Mouse (Mus musculus) cerebellum, postnatal 36 days (tissue): Measurements from ENCODE around the gene Mtfr1l.

ENCODE experiments used
- DNase-seq, 2 experiments: peaks; one replicate each; pipeline ENCODE4 v3.0.0; 2021 to 2022; ENCODE audit warnings: mixed read lengths in 2 of 2

Mtfr1l gene

DNA sequence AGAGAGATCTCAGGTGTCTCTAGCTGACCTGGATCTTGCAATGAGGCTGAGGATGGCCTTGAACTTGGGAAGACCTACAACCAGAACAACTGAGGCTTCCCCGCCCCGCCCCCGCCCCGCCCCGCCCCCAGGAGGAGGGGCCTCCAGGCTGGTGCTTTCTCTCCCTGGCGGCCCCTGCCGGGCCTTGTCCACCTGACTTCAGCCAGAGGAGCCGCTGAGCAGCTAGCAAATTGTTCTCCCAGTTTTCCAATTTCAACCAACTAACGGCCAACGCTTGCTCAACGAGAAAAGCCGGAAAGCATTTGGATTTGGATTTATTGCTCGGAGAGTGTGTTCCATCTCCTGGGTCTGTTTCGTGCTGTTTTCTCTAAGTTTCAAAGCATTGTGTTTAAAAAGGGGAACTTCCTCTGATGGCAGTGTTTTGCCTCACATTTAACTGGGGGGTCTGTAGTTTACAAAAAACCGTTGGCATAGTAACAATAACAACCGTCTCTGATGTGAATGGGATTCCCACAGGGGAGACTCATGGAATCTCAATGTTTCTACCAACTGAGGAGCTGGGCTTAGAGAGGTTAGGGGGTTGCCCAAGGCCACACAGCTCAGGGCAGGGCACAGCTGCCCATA lies 22.6 kb upstream of the Mtfr1l start:
- DNase-seq = no peak

DNA sequence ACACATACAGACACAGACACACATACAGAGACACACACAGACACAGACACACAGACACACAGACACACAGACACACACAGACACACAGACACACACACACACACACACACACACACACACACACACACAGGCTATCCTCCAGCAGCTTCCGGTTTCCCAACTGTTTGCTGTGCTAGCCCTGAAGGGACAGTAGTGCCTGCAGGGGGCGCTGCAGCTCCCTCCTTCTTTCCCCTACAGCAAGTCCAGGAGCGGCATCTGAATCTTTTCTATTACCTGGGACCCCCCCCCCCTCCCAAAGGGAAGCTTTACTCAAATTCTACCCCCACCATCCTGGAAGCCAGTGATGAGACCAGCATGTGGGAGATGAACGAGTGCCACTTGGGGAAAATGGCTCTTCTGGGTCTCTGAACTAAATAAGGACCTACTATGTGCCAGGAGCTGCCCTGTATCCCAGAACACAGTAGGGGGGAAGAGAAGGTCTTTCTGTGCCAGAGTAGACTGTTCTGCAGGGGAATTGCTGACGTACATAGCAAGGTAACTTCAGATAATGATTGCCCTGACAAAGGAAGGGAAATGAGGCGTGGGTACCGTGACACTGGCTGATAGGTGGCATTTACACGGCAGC lies 20.9 kb upstream of the Mtfr1l start:
- DNase-seq = peak; percentile 53 to 65

DNA sequence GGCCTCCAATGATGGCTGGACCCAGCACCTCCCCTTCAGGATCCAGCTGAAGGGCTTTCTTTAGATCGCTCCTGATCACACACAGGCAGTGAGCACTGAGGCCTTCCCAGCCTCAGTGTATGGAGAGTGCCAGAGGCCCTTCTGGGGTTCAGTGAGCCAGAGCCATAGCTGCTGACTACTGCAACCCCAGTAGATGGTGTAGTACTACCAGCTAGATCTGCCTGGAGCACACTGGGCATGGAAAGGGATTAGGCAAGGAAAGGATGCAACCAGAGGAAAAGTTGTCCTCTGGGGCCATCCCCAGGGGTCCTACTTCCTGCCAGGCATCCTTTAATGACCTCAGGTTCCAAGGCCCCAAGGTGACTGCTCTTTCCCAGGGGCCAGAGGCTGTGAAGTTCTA lies 18.4 kb upstream of the Mtfr1l start:
- no peak for DNase-seq

DNA sequence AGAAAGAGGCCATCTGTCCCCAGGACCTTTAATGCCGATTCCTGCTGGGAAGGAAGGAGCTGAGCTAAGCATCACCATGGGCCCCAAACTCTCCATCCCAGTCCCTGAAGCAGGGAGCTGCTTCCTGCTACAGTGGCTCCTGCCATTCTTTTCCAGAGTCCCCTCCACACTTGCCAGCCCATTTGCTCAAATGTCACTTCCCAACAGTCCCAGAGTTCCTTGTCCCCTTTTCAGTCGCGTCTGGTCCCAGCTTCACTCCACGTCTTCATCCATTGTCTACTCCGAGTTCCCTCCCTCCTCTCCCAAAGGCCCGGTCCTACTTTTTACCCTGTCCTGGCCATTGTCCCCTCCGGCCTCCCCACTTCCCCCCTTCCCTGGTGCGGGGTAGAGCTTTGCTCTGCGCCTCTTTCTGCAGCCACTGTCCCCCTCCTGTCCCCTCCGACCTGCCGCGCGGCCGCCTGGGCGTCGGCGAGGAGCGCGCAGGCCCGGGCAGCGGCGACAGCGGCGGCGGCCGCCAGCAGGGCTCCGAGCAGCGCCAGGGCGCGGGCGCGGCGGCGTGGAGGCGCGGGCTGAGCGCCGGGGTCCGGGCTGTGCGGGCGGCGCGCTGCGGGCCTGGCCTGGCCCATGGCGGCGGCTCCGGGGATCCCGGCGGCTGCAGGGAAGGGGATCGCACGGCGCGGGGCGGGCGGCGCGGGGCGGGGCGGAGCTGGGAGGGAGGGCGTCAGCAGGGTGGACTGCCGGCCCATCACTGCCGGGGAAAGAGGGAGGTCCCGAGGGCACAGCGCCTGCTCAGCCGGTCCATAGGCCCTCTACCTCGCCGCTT lies 16.5 kb upstream of the Mtfr1l start, which contains the start of gene Selenon:
Gene Selenon, minus strand, starts transcription at position 673 of the 823 bp plus-strand sequence.
- DNase-seq = peak; percentile 59 to 73

DNA sequence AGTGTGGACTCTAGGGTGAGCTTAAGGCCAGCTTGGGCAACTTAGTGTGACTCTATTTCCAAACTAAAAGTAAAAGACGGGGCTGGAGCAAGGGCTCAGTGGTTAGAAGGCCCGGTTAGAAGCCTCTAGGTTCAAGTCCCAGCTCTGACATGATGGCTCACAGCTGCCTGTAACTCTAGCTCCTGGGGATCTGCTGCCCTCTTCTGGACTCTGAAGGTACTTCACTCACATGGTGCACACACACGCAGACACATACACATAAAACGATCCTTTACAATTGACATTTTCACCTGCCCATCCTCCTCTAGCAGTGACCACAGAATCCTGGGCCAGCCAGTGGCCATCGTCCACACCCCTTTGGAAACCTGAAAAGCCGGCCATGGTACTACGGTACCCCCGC lies 14.7 kb upstream of the Mtfr1l start:
- DNase-seq = no peak

DNA sequence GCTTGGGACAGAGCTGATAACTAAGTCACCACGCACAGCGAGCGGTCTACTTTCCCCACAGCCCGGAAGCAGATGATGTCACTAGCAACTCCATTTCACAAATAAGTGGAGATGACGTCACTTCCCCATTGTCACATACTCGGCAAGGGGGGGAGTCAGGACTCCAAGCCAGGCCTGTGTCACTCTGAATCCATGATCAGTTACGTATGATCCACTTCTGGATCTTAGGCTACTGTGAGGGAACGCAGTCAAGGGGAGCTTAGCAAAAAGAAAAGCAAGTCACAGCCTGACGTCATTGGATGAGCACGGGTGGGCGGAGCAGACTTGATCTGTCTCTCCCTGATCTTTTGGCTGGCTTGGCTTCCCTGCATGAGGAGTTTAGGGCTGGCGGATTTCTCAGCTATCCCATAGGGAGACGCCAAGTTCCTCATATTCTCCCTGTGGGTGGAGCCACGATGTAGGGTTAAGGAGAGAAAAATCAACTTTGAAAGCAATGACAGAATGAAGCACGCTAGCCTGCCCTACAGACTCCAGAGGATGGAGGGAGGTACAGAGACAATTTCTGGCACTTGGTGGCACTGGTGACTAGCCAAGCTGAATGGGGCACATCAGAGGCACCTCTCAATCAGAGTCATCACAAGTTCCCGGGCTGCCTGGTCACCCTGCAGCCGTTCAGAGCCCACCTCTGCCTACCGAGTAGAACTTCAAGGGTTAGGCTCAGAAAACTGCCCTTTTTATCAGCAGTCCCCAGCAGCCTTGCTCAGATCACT lies 13.2 kb upstream of the Mtfr1l start:
- DNase-seq = no peak

DNA sequence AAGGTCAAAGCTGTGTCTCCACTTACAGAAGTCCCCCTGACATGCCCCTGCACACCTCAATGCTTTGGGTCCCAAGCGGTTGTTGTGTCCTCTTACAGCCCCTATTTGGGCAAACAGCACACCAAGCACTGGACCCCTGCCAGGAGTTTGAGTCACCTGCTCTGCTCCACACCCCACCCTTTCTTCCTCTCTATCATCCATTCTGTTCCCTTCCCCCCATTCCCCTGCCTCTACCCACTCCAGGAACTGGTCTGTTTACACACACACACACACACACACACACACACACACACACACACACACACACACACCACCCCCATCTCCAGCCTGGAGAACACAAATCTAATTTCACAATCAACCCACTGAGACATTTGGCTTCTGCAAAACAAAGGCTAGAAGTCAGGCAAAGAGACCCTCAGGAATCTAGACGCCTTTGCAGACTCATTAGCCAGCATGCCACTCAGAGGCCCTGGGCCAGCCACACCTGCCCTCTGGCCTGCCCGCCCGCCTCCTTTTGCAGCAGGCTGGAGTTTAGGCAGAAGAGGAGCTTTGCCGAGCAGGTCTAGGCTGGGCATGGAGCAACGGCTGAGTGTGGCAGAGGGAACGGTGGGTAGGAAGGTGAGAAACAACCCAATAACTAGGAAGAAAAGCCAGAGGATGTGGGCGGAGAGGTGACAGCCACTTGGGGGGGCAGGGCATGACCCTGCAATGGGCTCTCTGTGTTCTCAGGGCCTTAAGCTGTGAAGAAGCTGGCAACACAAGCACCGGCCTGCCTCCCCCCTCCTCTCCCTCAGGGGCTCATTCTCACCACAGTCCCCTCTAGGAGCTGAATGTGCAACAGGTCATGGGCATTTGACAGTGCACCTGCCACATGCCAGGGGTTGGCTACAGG lies 11.9 kb upstream of the Mtfr1l start:
- DNase-seq = peak; percentile 61

DNA sequence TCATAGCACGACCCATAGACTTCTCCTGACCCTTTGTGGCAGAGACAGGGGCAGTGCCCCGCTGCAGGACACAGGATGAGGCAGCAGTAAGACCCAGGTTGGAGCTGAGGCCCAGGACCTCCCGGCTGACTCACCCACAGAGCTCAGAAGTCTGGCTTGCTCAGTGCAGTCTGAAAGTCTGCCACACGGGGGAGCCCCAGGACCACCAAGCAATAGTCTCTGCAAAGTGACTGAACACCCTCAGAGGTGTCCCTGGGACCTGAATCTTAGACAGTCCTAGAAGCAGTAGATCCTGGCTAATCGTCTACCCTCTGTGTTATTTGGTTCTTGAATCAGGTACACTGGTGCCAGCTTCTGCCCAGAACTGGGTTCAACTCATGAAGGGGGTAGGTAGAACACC lies 8.1 kb upstream of the Mtfr1l start:
- DNase-seq = peak; percentile 97 to 99

DNA sequence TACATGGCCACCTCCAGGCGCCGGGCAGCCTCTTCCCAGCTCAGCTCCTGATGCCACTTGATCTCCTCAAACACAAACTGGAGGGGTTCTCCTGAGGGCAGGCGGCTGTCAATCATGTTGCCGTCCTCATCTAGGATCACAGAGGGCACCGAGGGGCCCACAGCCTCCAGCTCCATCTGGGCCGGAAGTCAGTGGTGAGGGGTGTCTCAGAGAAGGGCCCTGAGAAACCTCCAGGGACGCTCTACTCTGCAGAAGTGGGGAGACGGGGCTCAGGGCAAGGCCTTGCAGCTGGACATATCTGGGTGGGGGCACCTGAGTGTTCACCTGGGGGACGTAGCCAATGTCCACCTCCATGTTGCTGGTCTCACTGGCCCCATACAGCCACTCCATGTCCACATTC lies 7.5 kb upstream of the Mtfr1l start:
- DNase-seq = no peak

DNA sequence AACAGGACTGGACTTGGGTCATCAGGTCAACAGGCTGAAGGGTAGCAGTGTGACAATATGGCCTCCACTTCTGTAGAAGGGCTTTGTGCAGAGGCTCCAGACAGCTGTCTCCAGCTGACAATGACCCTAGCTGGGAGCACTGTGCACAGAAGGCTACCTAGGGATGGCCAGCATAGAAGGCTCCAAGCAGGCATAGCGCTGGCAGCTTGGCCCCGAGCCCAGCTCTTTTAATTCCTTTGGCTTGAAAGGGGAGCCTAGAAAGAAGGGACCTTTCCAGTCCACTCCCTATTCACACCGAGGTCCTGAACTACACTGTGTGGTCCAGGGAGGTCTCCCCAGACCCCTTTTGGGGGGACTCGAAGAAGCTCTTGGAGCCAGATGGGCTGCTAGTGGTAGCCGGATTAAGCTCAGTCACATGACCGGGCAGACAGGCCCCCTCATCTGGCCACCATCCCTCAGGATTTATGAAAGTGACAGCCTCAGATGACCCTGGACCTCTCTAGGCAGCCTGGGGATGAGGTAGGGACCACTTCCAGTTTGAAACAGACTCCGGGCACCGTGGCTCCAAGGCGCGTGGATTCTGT lies 3.9 kb upstream of the Mtfr1l start:
- no peak for DNase-seq

DNA sequence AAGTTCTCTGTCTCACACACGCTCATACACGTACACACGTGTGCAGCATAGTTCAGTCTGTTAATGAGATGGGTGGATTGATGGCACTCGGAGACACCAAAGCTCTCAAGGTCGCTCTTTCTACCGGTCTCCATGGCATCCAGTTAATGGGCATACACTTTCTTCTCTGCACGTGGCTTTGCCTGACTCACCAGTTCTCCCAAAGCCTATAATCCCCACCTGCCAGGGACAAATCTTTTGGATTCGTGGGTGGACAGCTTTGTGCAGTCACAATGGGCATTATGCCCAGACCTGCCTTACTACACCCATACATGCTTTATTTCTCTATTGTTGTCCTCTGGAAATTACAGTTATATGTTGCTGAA lies 582 bp upstream of the Mtfr1l start:
- no peak for DNase-seq

DNA sequence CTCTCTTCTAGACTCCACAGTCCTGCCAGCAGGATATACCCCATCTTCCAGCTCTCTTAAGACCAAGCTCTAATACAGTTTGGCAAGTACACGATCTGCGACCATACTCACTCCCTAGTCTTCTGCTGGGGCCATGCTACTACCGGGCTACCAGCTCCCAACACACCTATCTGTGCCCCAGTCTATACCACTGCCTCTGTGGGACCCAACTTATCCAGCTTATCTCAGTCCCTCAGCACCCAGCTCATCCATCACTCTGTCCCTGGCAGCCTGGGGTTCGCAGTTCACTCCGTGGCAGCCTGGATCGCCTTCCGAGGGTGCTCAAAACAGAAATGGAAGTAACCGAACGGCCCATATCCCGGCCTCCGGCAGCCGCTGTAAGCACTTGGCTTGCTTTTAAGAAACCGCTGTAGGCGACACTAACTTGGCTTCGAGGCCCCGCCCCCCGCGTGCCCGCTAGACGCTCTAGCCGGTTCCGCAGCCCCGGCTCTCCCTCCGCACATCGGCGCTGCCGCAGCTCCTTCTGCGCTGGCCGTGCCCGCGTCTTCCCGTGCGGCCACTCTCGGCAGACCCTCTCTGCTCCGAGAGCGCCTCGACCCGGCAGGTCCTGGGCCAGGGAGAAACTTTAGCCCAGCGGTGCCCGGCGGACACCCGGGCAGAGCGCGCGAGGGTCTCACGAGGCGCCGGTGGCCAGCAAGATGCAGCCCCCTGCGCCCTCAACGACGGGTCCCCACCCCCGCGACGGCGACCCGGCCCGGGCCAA lies 882 bp downstream of the Mtfr1l start:
- DNase-seq = peak in 1 of 2 experiments; percentile 57

DNA sequence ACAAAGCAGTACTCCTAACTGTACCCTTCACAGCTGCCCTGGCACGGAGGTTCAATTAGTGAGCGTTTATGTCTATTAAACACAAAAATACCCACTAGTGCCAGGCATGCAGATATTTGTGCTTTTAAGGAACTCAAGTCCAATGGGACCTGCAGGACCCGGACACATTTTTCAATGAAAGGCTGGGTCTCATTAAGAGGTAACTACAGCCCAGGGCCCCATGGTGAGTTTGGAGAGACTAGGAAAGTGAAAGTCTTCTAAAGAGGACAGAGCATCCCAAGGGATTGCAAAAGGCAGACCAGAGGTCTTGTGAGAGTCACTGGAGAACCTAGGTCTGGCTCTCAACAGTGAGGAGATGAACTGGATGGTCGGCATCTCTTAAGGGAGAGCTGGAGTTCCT lies 1.8 kb downstream of the Mtfr1l start:
- no peak for DNase-seq

DNA sequence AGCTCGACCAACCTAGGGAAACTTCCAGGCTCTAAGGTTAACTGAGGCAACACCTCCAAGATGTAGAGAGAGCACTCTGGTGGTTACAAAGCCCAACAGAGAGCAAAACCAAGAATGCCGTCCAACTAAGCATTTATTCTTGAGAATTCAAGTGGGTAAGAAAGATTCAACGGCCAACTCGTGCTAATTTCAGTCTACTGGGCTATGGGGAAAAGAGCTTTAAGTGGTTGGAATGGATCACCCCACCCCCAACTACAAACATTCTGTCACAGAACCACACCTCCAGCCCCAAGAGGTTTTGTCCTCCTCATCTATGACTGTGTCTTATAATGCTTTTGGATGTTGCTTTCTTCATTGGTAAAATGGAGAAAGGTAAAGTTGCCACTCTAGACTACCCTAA lies 2.3 kb downstream of the Mtfr1l start:
- DNase-seq = no peak

DNA sequence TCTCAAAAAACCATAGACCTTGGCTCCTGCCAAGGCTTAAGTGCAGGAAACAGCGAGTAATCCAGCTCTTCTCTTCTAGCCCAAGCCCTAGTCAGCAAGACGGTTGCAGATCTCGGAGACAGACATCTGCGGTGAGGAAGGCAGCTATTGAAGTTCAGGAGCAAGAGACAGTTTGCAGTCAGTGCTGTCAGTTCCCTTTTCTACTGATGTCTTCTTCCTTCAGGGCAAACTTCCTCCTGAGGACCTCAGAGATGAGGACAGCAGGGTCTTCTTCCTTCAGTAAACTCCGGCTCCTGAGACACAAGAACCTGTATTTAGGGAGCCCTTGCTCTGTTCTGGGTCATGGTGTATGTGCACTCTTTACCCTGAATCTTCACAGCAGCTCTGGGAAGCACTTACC lies 9.0 kb downstream of the Mtfr1l start:
- DNase-seq = no peak

DNA sequence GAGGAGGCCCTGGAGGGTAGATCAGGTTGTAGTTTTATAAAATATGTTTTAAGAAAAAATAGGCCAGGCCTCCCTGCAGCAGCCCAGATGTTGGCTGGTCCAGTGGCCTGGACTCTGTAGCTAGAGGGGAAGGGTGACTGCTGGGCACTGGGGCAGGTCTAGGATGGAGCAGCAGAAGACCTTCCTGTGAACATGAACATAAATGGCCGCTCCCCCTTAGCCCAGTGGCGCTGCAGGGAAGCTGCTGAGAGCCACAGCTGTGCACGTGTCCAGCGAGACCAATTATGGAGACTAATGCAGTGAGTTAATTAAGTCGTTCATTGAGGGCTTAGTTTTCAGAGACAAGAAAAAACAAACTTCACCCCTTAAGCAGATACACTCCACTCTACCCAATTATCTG lies 9.4 kb downstream of the Mtfr1l start:
- no peak for DNase-seq

DNA sequence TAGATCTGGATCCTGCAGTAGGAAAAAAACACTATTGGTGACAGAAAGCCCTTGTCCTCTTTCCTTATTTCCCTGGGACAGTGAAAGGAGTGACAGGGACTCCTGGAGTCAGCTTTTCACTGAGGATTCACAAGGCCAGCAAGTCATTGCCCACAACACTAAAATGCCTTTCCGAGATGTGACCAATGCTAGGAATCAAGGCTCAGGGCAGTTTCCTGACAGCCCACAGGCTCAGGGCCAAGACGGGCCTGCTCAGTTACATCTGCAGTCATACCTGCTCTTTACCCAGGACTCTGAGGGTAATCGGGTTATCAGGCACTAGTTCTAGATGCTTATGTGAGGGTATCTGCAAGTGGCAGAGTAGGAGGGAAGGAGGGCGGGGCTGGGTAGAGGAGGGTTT lies 11.7 kb downstream of the Mtfr1l start:
- no peak for DNase-seq

DNA sequence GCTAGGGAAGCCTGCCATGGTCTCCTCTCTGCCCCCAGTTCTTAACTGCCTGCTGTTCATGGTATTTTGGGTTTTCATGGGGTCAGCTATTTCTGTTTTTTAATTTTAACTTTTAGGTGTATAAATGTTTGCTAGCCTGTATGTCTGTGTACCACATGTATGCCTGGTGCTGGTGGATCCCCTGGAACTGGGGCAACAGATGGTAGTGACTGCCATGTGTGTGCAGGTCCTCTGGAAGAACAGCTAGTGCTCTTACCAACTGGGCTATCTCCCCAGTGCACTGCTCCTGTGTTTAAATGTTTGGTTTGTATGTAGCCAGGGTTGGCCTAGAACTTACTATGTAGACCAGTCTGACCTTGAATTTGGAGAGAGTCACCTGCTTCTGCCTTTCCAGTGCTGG lies 15.9 kb downstream of the Mtfr1l start:
- DNase-seq = no peak

DNA sequence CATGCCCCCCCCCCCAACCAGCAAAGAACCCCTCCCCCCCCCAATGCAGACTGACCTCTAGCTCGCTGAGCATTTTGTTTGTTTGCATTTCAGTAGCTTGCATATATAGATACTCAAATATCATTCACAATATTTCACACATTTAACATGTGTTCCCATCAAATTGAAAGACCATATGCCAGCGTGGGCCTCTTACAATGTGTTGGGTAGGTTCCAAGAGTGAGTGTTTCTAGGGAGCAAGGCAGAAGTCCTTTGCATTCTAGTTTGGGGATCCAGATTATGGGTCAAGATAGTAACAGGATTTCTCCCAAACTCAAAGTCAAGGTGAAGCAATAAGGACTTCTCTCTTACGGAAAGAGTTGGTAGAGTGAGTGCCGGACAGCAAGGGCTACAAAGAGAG lies 16.6 kb downstream of the Mtfr1l start:
- DNase-seq = no peak

DNA sequence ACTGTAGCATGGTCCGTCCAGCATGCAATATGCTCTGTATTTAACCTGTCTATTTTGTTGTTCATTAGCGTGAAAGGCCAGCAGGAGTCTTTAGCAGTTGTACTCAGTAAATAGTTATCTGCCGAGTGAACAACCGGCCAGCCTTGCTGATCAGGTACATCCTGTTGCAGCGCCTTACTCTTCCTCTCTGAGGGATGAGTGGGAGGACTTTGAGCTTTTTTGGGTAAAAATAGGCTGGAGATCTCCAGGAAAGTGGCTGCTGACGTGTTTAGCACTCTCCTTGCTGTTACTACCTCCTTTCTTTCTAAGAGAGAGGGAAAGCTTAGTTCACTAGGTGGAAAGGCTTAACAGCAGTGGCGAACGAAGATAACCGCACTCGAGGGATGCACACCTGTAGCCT lies 17.5 kb downstream of the Mtfr1l start:
- DNase-seq = no peak

DNA sequence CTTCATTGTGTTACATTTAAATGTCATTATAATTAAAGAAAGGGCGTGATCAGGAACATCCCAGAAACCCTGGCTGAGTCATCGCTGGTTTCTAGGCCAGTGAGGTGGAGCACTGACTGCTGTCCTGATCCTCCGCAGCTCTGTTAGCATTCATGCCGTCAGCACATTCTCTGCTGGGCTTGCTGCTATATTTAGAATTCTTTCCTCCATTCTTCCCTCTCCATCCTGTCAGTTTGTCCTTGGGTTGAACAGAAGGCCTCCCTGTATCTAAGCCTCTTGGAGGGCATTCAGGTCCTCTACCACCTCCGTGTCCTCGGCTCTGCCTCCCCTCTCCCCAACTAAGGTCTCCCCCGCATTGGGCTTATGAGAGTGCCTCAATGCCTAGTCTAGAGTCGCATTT lies 18.2 kb downstream of the Mtfr1l start:
- DNase-seq = no peak
